Mouse (Mus musculus): ENCODE measurements around the gene Osbpl8. TPM values are rescaled to one million over a fixed set of nuclear protein-coding genes. Genes with fewer than 3 reads are reported as not detected.
A peak's percentile ranks its signal among the peaks of the same experiment; 100 is the strongest.

The Osbpl8 gene
- polyA plus RNA-seq, 1 experiment from 2014 or later: 15.2 TPM

DNA sequence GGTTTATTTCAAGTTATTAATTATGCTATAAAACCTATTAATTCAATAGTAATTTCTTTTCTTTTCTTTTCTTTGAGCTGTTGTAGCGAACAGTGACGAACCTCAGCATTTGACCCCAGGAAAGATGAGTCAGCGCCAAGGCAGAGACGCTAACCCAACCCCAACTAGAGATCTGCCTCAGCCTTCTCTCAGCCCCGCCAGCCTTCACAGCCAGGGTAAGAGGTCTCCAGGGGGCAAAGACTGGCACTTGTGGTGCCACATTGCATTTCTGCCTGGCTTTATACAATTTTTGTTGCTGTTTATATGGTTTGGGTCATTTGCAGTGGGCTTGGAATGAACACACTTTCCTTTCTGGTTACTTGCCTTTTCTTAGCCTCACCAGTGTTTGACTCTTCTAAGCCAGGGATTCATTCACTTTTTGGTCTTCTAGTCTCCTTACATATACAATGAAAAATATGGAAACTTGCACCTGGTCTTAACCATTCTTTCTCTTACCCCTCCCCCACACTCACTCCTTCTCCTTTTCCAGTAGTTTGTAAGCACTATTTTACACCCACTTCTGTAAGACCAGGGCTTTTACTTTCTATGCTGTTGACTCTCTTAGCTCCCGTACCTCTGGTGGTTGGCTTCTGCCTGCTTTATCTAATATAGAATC lies 69.1 kb downstream of the Osbpl8 start:
- no peaks in the 10 kb centered on the region for H3K9me3 ChIP-seq (replicated peaks; ENCODE audit: control insufficient read depth, low read length, poor library complexity, severe bottlenecking)
- H3K27ac ChIP-seq (ENCODE audit: low read length): no peak overlapping the region
- H3K4me2 ChIP-seq (ENCODE audit: low read length): no peak overlapping the region
- no peak for ATAC-seq
- no peaks in the 10 kb centered on the region for H3K4me1 ChIP-seq (ENCODE audit: control insufficient read depth, insufficient read depth, low read length)
- no peaks in the 10 kb centered on the region for H3K27me3 ChIP-seq (ENCODE audit: control insufficient read depth, insufficient read depth, low read depth, low read length)
- H3K36me3 ChIP-seq (ENCODE audit: control insufficient read depth, insufficient read depth, low read length): no peaks in the 10 kb centered on the region
- H3K4me3 ChIP-seq (ENCODE audit: low read depth, low read length): no peak overlapping the region
- no peak overlapping the region for H3K9ac ChIP-seq (ENCODE audit: low read depth, low read length)
- WGBS: 89% methylated on average over 6 of the region's 6 CpGs

DNA sequence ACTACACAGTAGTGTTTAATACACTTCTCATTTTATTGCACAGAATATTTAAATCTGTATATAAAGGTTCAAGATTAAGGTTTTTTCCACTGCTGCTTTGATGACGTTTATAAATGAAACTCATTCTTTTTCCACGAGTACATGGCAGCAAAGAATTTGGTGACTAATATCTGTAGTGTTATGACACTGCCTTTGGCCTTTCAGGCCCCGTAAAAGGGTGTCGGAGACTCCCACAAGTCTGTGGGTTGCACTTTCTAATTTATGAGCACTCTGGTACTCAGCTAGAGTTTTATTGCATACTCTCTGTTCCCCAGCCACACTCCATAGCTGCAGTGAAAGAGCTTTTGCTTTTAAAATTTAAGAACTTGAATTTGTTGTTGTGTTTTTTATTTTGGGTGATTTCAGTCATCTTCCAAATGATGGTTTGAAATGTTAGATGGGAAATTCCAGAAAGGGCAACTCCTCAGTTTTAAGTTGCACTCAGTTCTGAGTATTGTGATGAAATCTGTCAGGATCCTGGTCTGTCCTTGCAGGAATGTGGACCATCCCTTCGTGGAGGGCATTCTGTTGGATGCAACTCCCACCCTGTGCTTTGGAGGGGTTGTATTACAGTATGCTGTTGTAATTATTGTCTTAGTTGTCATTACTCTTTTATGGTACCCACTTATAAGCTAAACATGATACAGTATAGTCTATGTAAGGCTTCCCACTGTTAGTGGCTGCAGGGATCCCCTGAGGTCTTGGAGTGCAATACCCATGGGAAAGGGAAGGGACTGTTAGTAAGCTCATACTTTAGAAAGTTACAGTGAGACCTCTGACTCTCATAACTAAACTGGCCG lies 70.1 kb downstream of the Osbpl8 start:
- Histone ChIP-seq H3K9me3 (replicated peaks; ENCODE audit: control insufficient read depth, low read length, poor library complexity, severe bottlenecking) (no peaks in the 10 kb centered on the region), H3K4me1 (ENCODE audit: control insufficient read depth, insufficient read depth, low read length) (no peaks in the 10 kb centered on the region), H3K36me3 (ENCODE audit: control insufficient read depth, insufficient read depth, low read length) (no peaks in the 10 kb centered on the region), H3K4me2 (ENCODE audit: low read length) (no peak overlapping the region), H3K27ac (ENCODE audit: low read length) (no peak overlapping the region), H3K27me3 (ENCODE audit: control insufficient read depth, insufficient read depth, low read depth, low read length) (no peaks in the 10 kb centered on the region), H3K4me3 (ENCODE audit: low read depth, low read length) (no peak overlapping the region), H3K9ac (ENCODE audit: low read depth, low read length) (no peak overlapping the region)
- ATAC-seq: no peak
- WGBS: 86% methylated on average over 6 of the region's 6 CpGs

DNA sequence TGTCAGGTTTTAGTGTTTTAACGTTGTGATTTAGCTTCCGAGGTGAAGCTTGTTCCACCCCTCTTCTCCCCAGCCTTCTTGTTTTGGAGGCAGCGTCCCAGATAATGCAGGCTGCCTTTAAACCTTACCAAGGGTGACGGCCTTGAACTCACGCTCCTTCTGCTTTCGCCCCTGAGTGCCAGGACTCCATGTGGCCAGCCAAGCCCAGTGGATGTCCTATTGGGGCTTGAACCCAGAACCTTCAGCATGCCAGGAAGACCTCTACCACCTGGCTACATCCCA lies 70.7 kb downstream of the Osbpl8 start:
- H3K27me3 ChIP-seq (ENCODE audit: control insufficient read depth, insufficient read depth, low read depth, low read length): no peaks in the 10 kb centered on the region
- no peak for ATAC-seq
- 89% methylated on average over 6 of the region's 6 CpGs for WGBS
- H3K9me3 ChIP-seq (replicated peaks; ENCODE audit: control insufficient read depth, low read length, poor library complexity, severe bottlenecking): no peaks in the 10 kb centered on the region
- H3K4me1 ChIP-seq (ENCODE audit: control insufficient read depth, insufficient read depth, low read length): no peaks in the 10 kb centered on the region
- H3K4me3 ChIP-seq (ENCODE audit: low read depth, low read length): no peak overlapping the region
- H3K36me3 ChIP-seq (ENCODE audit: control insufficient read depth, insufficient read depth, low read length): no peaks in the 10 kb centered on the region
- no peak overlapping the region for H3K9ac ChIP-seq (ENCODE audit: low read depth, low read length)
- H3K4me2 ChIP-seq (ENCODE audit: low read length): no peak overlapping the region
- H3K27ac ChIP-seq (ENCODE audit: low read length): no peak overlapping the region

DNA sequence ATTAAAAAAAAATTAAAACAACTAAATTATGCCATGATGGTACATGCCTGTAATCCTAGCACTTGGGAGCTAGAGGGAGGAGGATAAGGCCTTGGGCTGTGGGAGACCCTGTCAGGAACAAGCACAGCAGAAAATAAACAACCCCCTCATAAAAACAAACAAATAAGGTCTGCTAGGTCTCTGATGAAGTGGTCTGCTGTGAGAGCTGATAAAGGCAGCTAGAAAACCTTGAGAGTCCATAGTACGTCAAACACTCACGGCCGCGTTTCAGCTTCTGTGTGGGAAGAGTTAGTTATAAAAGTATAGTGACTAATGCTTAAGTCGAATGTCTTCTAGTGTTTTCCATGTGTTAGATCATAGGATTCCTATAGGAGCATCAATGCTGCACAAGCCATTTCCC lies 72.9 kb downstream of the Osbpl8 start:
- 93% methylated on average over 5 of the region's 5 CpGs for WGBS
- H3K27ac ChIP-seq (ENCODE audit: low read length): no peak overlapping the region
- no peaks in the 10 kb centered on the region for H3K9me3 ChIP-seq (replicated peaks; ENCODE audit: control insufficient read depth, low read length, poor library complexity, severe bottlenecking)
- no peak overlapping the region for H3K9ac ChIP-seq (ENCODE audit: low read depth, low read length)
- no peaks in the 10 kb centered on the region for H3K27me3 ChIP-seq (ENCODE audit: control insufficient read depth, insufficient read depth, low read depth, low read length)
- H3K36me3 ChIP-seq (ENCODE audit: control insufficient read depth, insufficient read depth, low read length): no peaks in the 10 kb centered on the region
- no peak overlapping the region for H3K4me3 ChIP-seq (ENCODE audit: low read depth, low read length)
- no peak overlapping the region for H3K4me2 ChIP-seq (ENCODE audit: low read length)
- no peak for ATAC-seq
- peaks cover 2% of the 10 kb centered on the region; the same call in 1 of the 2 replicates for H3K4me1 ChIP-seq (ENCODE audit: control insufficient read depth, insufficient read depth, low read length)

DNA sequence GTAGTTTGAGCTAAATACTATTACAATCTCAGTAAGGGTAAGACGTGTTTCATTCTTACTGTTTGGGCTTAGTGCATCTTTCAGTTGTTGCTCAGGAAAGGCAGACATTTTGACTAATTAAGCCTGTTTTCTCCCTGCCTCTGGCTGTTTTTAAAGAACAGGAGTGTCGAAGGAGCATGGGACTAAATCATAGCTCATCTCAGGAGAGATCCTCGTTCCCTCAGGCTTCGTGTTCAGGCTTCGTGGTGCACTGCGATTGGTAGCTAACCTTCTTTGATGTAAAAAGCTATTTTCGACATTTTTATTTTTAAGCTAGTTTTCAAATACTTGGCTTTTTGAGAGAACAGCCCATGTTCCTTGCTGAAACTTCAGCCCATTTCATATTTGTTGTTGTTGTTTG lies 78.1 kb downstream of the Osbpl8 start:
- H3K27ac ChIP-seq (ENCODE audit: low read length): peak overlapping the region; percentile 39; the same call in 1 of the 2 replicates
- WGBS: 62% methylated on average over 7 of the region's 7 CpGs

DNA sequence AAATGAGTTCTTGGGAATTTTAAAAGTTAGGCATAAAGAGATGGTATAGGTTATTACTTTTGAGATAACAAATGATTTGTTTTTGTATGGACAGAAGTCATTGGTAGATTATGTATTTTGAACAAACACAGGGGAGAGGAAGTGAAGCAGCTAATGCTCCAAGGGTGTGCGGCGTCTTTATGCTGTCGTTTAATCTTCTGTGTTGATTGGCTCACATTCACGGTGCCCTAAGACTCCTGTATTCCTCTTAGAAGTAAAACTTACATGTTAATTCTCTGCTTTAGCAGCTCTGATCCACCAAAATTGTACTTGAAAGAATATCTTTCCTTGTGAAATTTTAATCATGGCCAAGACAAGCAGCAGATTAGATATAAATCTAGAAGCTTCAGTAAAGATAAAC lies 83.1 kb downstream of the Osbpl8 start:
- WGBS: 23% methylated on average over 4 of the region's 4 CpGs
- Histone ChIP-seq H3K9me3 (replicated peaks; ENCODE audit: control insufficient read depth, low read length, poor library complexity, severe bottlenecking) (no peaks in the 10 kb centered on the region), H3K27me3 (ENCODE audit: control insufficient read depth, insufficient read depth, low read depth, low read length) (no peaks in the 10 kb centered on the region), H3K4me1 (ENCODE audit: control insufficient read depth, insufficient read depth, low read length) (peaks cover 15% of the 10 kb centered on the region), H3K36me3 (ENCODE audit: control insufficient read depth, insufficient read depth, low read length) (no peaks in the 10 kb centered on the region), H3K4me2 (ENCODE audit: low read length) (peak overlapping the region; percentile 37), H3K27ac (ENCODE audit: low read length) (no peak overlapping the region), H3K9ac (ENCODE audit: low read depth, low read length) (0 out of 2 replicates have a peak overlapping the region, but pooled peaks have one; percentile 2), H3K4me3 (ENCODE audit: low read depth, low read length) (peak overlapping the region; percentile 26; the same call in 1 of the 2 replicates)
- no peak for ATAC-seq

More for the DNA sequence above, 78.1 kb downstream of the Osbpl8 start:
- ATAC-seq: no peak
- no peaks in the 10 kb centered on the region for H3K27me3 ChIP-seq (ENCODE audit: control insufficient read depth, insufficient read depth, low read depth, low read length)
- H3K4me3 ChIP-seq (ENCODE audit: low read depth, low read length): no peak overlapping the region
- no peaks in the 10 kb centered on the region for H3K36me3 ChIP-seq (ENCODE audit: control insufficient read depth, insufficient read depth, low read length)
- peaks cover 15% of the 10 kb centered on the region for H3K4me1 ChIP-seq (ENCODE audit: control insufficient read depth, insufficient read depth, low read length)
- no peaks in the 10 kb centered on the region for H3K9me3 ChIP-seq (replicated peaks; ENCODE audit: control insufficient read depth, low read length, poor library complexity, severe bottlenecking)
- H3K9ac ChIP-seq (ENCODE audit: low read depth, low read length): no peak overlapping the region
- H3K4me2 ChIP-seq (ENCODE audit: low read length): no peak overlapping the region

DNA sequence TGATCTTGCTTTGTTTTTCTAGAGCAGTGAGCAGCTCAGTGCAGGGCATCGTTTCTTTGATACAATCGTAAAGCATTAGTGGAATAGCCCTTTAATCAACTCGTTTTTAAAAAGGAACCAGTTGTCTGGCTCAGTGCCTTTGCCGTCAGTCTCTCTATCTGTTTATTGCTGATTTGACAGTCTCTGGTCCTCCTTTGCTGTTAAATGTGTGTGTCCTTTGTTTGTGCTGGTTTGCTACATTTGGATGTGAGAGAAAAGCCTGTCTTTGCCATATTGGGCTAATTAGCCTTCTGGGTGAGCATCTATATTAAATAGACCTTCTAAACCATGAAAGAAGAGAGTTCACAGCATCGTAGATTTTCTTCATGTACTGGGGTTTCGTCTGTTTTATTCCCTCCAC lies 83.6 kb downstream of the Osbpl8 start:
- H3K27me3 ChIP-seq (ENCODE audit: control insufficient read depth, insufficient read depth, low read depth, low read length): no peaks in the 10 kb centered on the region
- H3K4me2 ChIP-seq (ENCODE audit: low read length): peak overlapping the region; percentile 37
- peaks cover 11% of the 10 kb centered on the region; the same call in 1 of the 2 replicates for H3K4me1 ChIP-seq (ENCODE audit: control insufficient read depth, insufficient read depth, low read length)
- H3K9me3 ChIP-seq (replicated peaks; ENCODE audit: control insufficient read depth, low read length, poor library complexity, severe bottlenecking): no peaks in the 10 kb centered on the region
- peak overlapping the region; percentile 53 for H3K27ac ChIP-seq (ENCODE audit: low read length)
- no peak; the same call in 1 of the 2 replicates for ATAC-seq
- WGBS: 20% methylated on average over 6 of the region's 6 CpGs
- H3K9ac ChIP-seq (ENCODE audit: low read depth, low read length): peak overlapping the region; percentile 2; the same call in 1 of the 2 replicates
- H3K4me3 ChIP-seq (ENCODE audit: low read depth, low read length): peak overlapping the region; percentile 26
- H3K36me3 ChIP-seq (ENCODE audit: control insufficient read depth, insufficient read depth, low read length): no peaks in the 10 kb centered on the region

DNA sequence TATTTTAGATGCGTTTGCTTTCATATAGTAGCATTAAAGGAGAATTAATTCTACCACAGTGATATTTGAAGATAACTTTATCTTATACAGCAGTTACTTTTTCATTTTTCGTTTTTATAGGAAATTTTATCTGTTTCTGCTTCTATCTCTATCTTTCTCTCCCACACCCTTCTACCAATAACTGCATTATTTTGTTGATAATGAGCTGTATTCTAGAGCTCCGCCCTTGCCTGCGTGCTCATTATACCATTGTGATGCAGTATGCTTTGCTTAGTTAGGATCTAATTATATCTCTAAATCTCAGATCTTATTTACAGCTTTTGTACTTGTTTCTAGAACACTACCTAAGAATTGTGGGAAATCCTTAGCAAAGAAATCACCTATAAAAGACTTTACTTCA lies 85.6 kb downstream of the Osbpl8 start:
- Histone ChIP-seq H3K27me3 (ENCODE audit: control insufficient read depth, insufficient read depth, low read depth, low read length) (no peaks in the 10 kb centered on the region), H3K36me3 (ENCODE audit: control insufficient read depth, insufficient read depth, low read length) (no peaks in the 10 kb centered on the region), H3K27ac (ENCODE audit: low read length) (no peak overlapping the region), H3K4me3 (ENCODE audit: low read depth, low read length) (no peak overlapping the region), H3K9me3 (replicated peaks; ENCODE audit: control insufficient read depth, low read length, poor library complexity, severe bottlenecking) (no peaks in the 10 kb centered on the region), H3K4me1 (ENCODE audit: control insufficient read depth, insufficient read depth, low read length) (peaks cover 7% of the 10 kb centered on the region; the same call in 1 of the 2 replicates), H3K9ac (ENCODE audit: low read depth, low read length) (no peak overlapping the region), H3K4me2 (ENCODE audit: low read length) (no peak overlapping the region)
- no peak for ATAC-seq
- WGBS: 79% methylated on average over 4 of the region's 4 CpGs

DNA sequence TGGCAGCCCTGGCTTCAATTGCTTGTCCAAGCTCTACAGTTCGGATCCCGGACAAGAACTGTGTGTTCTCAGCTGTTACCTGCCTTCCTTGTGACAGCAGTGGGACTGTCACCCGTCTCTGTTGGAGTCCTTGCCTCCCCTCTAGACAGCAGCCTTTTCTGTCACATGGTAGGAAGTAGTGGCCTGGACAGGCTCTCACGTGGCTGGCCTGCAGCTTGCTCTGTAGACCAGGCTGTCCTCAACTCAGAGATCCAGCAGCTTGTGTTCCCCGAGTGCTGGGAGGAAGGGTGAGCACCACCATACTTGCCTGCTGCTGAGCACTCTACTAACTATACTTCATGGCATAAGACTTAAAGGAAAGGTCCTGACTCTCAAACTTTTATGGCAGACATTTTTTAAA lies 87.1 kb downstream of the Osbpl8 start:
- Histone ChIP-seq H3K27me3 (ENCODE audit: control insufficient read depth, insufficient read depth, low read depth, low read length) (no peaks in the 10 kb centered on the region), H3K4me1 (ENCODE audit: control insufficient read depth, insufficient read depth, low read length) (peaks cover 7% of the 10 kb centered on the region; the same call in 1 of the 2 replicates), H3K27ac (ENCODE audit: low read length) (no peak overlapping the region), H3K36me3 (ENCODE audit: control insufficient read depth, insufficient read depth, low read length) (no peaks in the 10 kb centered on the region), H3K4me2 (ENCODE audit: low read length) (no peak overlapping the region), H3K9me3 (replicated peaks; ENCODE audit: control insufficient read depth, low read length, poor library complexity, severe bottlenecking) (no peaks in the 10 kb centered on the region), H3K9ac (ENCODE audit: low read depth, low read length) (no peak overlapping the region), H3K4me3 (ENCODE audit: low read depth, low read length) (no peak overlapping the region)
- WGBS: 81% methylated on average over 5 of the region's 5 CpGs
- no peak for ATAC-seq

Measured in midbrain, embryonic 16.5 days (tissue).